Mouse (Mus musculus) embryonic facial prominence, embryonic 11.5 days (tissue): ENCODE data around the gene Rrn3. TPM values are rescaled to one million over a fixed set of nuclear protein-coding genes. Genes with fewer than 3 reads are reported as not detected.

Experiments used
- ATAC-seq: fragments of 200-750 bp; cut with Nextera tagmentation; replicated peaks from 2 replicates; pipeline ENCODE4 v1.8.0; 2017; ENCODE audit warnings: low read depth; ENCODE audit not compliant: insufficient number of reproducible peaks, low FRiP score, low TSS enrichment
- DNase-seq: peaks from one replicate; pipeline ENCODE4 v3.0.0-alpha.2; 2015; ENCODE audit warnings: low spot score
- H3K27ac ChIP-seq: fragments of 300-500 bp; sonication (generic); replicated peaks from 2 replicates; pipeline ENCODE4 v1.5.1; 2014; ENCODE audit warnings: mild to moderate bottlenecking, low read depth, low read length, control low read depth
- H3K27me3 ChIP-seq: fragments of 300-500 bp; sonication (generic); 2 replicates; pipeline ENCODE4 v1.6.1; 2014; ENCODE audit warnings: mild to moderate bottlenecking, low read length, moderate library complexity, mixed read lengths; ENCODE audit not compliant: control insufficient read depth, insufficient read depth
- H3K36me3 ChIP-seq: fragments of 300-500 bp; sonication (generic); replicated peaks from 2 replicates; pipeline ENCODE4 v1.6.1; 2014; ENCODE audit warnings: low read depth, mild to moderate bottlenecking, low read length, moderate library complexity, mixed read lengths; ENCODE audit not compliant: control insufficient read depth, insufficient read depth
- H3K4me1 ChIP-seq: fragments of 300-500 bp; sonication (generic); 2 replicates; pipeline ENCODE4 v1.6.1; 2014; ENCODE audit warnings: low read length, mixed read lengths; ENCODE audit not compliant: control insufficient read depth, insufficient read depth
- H3K4me2 ChIP-seq: fragments of 300-500 bp; sonication (generic); 2 replicates; pipeline ENCODE4 v1.6.1; 2014; ENCODE audit warnings: low read depth, mild to moderate bottlenecking, control low read depth, low read length, moderate library complexity
- H3K4me3 ChIP-seq: fragments of 300-500 bp; sonication (generic); 2 replicates; pipeline ENCODE4 v1.5.1; 2014; ENCODE audit warnings: low read depth, low read length, control low read depth
- H3K9ac ChIP-seq: fragments of 300-500 bp; sonication (generic); replicated peaks from 2 replicates; pipeline ENCODE4 v1.6.1; 2014; ENCODE audit warnings: mild to moderate bottlenecking, control low read depth, low read length
- H3K9me3 ChIP-seq: fragments of 300-500 bp; sonication (generic); replicated peaks from 2 replicates; pipeline ENCODE4 v1.6.1; 2016; ENCODE audit warnings: mild to moderate bottlenecking, low read length, inconsistent platforms, mixed read lengths; ENCODE audit not compliant: control insufficient read depth
- WGBS: fragments of 180-500 bp; shearing (Covaris S2); extraction: QIAGEN DNeasy Blood & Tissue Kit; methylation state at CpG from one replicate; pipeline ENCODE4 v1.1.7; 2014; 5-methylcytosine and 5-hydroxymethylcytosine counted together
- microRNA-seq: library from miRNA; unstranded; fragments of <30 nt; microRNA quantifications from one replicate; pipeline ENCODE4, GENCODE M21; 2016; ENCODE audit warnings: borderline number of aligned reads
- polyA plus RNA-seq: library from polyadenylated mRNA; unstranded; fragments of >200 nt; fragmentation: Nextera tagmentation; extraction: Ambion mirVana; gene quantifications from 2 replicates; pipeline ENCODE4 v1.2.1, GENCODE M21; 2014

Gene Rrn3
- polyA plus RNA-seq, 1 experiment from 2014 or later, result 84.3 TPM

DNA sequence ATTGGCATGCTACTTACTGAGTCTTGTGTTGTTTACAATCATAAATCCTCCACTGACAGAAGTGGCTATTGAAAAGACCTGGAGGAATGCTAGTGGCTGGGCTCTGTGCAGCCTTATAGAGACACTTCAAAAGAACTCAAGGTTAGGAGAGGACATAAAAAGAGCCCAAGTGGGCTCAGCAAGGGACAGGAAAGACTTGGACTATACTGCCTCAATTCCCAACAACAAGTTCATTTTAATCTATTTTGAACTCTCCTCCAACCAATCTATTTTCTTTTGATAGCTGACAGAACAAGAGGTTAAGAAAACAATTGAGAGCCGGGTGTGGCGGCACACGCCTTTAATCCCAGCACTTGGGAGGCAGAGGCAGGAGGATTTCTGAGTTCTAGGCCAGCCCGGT is 73.4 kb downstream of the Rrn3 start:
- Histone ChIP-seq H3K9ac (no peak overlapping the region), H3K4me1 (no peaks in the 10 kb centered on the region), H3K27me3 (no peaks in the 10 kb centered on the region), H3K9me3 (no peaks in the 10 kb centered on the region), H3K36me3 (no peaks in the 10 kb centered on the region; the same call in 1 of the 2 replicates), H3K4me3 (no peak overlapping the region), H3K27ac (no peak overlapping the region), H3K4me2 (no peak overlapping the region)
- no peak for ATAC-seq
- no peak for DNase-seq
- WGBS, result 96% methylated on average over 4 of the region's 4 CpGs

Small RNA genes within 50 kb of the gene (microRNA-seq; reads per million reads assigned to microRNA genes)
- not detected for gene Gm27734

Other genes starting within 250 kb of the Rrn3 start
- gene Parn, start 112.5 kb upstream of the Rrn3 start, polyA plus RNA-seq, result 42.4 and 45.8 TPM in 2 replicates
- gene Bfar, start 108.8 kb upstream of the Rrn3 start, polyA plus RNA-seq, result 38.6 and 40.3 TPM in 2 replicates
- gene 3110001I22Rik, start 108.8 kb upstream of the Rrn3 start, polyA plus RNA-seq, result 10.9 and 11.8 TPM in 2 replicates
- not detected in 2 replicates for gene Pla2g10, start 49.7 kb upstream of the Rrn3 start, polyA plus RNA-seq
- gene Ntan1, start 38.1 kb downstream of the Rrn3 start, polyA plus RNA-seq, result 182 and 190 TPM in 2 replicates
- 91.2 and 94.9 TPM in 2 replicates for gene Pdxdc1, start 122.4 kb downstream of the Rrn3 start, polyA plus RNA-seq
- gene Mpv17l, start 122.5 kb downstream of the Rrn3 start, polyA plus RNA-seq, result 2.8 and 4.4 TPM in 2 replicates
- 12.6 and 14.2 TPM in 2 replicates for gene 2900011O08Rik, start 205.9 kb downstream of the Rrn3 start, polyA plus RNA-seq
- gene Ifitm7, start 206.2 kb downstream of the Rrn3 start, polyA plus RNA-seq, result 0.11 and 0.42 TPM in 2 replicates